Mouse (Mus musculus) adrenal gland, postnatal 10 days (tissue): Measurements from ENCODE around the gene Ttc4. TPM values are rescaled to one million over a fixed set of nuclear protein-coding genes. Genes with fewer than 3 reads are reported as not detected.

Source experiments
- DNase-seq: peaks from one replicate; pipeline ENCODE4 v3.0.0; 2021; ENCODE audit warnings: mixed read lengths
- total RNA-seq, 2 experiments: library from RNA; stranded (reverse); gene quantifications; 2 replicates each; pipeline ENCODE4 v1.2.3; 2021

Ttc4 gene
- total RNA-seq, 2 experiments from 2014 or later, result 23.1 to 27.2 TPM

DNA sequence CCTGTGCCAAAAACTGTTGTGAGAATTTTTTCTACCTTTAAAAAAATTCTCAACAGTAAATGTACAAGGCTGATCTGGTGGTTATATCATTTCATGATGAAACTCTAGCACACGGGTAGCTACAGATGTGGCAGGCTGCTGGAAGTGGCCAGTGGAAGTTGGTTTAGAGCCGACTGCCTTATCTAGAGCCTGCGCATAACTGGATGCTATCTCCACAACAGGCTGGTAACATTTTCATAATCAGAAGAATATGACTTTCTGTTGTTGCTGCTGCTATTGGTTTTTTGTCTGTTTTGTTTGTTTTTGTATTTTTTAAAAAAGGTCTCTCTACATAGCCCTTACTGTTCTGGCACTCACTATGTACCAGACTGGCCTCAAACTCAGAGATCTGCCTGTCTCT lies 26.2 kb downstream of the Ttc4 start:
- DNase-seq, result no peak

DNA sequence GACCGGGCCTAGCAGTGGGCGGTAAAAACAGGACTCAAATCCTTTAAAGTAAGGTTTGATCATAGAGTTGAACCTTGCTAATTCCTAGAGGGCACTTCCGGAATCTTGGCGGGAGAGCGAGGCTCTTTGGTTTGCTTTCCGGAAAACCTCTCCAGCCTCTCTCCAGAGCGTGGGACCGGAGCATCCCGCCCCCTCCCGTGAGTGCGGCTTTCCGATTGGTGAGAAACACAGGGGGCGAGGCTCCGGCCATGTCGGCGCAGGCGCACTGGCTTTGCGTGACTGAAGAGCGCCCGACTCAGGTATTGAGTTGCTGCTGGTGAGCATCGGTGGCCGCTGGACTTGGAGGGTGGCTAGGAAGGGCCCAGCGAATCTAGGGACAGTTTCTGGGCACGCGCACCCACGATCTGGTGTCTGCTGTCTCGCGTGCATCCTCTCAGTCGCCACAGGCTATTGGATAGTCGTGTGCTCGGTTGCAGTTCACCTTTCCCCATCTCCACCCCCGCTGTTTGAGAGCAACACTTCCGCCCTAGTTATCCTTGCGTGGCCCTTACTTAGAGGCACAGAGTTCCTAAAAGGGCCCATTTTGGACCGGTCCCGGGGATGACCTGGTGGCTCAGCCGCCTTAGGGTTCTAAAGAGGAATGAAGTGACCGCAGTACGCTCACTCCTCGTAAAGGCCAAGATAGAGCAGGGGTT lies 27.8 kb downstream of the Ttc4 start, which contains the start of gene Pars2:
Gene Pars2, plus strand, starts transcription at position 237 of the 695 bp plus-strand sequence.
- DNase-seq, result peak; percentile 97

DNA sequence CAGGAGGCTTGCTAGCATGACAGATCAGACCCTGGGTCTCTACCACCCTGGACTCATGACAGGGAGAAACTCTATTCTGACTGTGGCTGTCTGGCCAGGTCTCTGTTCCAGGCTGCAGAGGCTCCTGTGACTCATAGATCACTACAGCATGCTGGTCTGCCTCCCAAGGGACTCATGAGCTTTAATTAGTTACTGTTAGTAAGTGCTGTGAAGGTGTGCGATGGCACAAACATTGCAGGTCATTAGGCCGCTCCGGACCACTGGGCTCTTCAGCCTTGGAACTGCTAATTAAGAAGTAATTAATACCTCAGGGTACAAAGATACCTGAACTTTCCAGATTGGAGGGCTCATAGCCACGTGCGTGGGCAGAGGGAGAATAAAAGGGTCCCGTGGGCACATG lies 31.6 kb downstream of the Ttc4 start:
- DNase-seq, result no peak

DNA sequence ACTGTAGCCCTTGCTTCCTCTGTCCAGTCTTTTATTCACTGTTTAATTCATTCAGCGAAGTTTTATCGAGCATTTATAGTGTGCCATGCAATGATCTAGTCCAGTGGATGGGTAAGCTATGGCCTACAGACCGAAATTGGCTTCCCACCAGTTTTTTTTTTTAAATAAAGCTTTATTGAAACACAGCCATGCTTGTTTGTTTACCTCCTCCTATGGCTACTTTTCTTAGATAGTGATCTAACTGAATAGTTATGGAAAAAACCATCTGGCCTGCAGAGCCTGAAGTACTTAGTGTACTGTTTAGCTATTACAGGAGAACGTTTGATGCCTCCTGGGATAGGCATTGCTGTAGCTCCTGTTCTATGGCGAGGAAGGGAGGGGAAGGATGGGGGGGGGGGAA lies 32.9 kb downstream of the Ttc4 start:
- DNase-seq, result no peak

DNA sequence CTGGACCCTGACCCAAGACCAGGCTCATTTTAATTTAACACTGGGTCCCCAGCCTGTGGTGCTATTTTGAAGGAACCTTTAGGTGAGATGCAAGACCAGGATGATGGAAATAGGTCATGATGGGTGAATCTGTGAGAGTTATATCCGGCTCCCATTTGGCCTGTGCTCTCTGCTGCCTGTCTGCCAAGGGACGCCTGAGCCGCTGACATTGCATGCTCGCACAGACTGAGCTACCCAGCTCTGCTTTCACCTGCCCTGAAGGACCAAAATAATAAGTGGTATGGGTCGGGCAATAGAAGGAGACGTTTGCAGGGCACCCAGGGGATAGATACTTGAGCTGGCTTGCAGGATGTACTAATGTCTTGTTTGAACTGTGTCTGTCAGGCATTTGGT lies 34.5 kb downstream of the Ttc4 start:
- DNase-seq, result no peak

DNA sequence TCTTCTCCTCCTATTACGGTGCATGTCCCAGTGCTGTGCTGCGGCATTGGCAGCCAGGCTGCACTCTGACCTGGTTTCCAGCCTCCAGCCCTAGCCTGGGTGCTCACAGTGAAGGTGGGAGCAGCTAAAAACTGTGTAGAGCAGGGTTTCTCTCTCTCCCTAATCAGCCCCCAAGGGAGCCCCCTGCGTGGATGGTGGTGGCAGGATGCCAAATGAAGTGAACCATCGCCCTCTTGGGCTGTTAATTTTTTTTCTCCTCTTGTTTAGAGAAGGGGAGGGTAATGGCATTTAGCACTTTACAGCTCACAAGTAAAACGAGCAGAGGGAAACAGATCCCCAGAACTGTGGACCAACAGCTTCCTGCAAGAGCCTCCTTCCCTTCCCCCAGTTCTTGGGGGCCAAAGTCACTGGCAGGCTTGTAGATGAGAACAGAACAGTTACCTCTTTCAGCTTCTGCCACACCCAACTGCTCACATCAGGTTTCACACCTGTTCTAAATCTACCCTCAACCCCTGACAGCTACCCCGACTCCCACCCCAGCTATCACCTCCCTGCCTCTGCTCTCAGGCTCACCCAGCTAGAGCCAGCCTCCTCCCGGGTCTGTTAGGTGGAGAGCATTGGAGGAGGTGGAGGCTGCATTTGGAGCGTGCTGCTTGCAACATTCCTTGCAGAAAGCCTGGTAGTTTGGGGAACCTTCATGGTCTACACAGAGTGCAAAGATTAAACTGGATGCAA lies 35.1 kb downstream of the Ttc4 start:
- peak; percentile 13 for DNase-seq

DNA sequence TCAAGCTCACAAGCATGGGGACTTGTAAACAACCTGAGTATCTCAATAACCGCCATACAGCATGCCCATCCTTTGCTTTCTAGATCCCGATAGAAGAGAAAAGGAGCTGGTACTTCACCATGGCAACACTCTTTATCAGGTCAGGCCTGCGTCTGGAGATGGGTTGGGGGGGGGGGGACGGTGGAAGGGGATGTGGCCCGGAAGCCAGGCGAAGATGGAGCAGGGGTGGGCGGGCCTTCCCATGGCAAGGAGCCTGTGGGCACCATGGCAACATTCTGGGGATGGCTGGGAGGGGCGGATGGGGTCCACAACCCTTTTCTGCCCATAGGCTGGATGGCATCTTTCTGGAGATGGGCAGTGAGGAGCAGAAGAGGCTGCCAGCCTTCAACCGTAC lies 44.7 kb downstream of the Ttc4 start:
- no peak for DNase-seq

DNA sequence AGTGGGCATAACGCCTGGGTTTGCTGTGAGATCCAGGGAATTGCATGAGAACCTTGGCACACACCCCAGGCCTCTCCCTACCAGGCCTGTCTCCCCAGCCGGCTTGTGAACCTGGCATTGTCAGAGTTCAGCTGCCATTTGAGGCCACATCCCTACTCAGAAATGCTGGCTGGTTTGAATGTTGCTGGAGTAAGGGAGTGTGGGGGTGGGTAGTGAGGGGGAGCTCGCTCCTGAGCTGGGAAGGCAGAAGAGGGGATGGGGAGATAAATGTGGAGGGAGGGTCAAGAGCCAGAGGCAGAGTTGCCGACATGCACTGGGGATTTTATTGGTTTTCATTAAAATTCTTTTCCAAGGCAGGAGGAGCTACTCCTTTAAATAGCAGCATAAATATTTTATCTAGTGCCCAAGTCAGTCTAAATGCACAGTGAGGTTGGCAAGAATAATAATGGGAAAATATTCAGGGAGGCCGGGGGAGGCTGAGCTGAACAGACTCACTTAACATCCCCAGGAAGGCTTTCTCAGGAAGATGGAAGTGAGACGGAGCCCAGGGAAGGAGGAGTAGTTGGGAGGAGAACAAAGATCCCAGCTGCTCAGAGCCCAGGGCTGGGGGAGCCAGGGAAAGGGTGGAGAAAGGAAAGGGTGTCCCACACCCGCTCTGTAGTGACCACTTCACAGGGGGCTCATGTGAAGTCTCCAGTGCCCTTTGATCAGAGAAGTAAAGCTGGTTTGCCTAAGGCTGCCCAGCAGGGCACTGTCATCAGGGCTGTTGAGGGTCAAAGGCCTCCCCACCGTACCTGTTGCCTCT lies 45.3 kb downstream of the Ttc4 start:
- DNase-seq, result peak; percentile 18

DNA sequence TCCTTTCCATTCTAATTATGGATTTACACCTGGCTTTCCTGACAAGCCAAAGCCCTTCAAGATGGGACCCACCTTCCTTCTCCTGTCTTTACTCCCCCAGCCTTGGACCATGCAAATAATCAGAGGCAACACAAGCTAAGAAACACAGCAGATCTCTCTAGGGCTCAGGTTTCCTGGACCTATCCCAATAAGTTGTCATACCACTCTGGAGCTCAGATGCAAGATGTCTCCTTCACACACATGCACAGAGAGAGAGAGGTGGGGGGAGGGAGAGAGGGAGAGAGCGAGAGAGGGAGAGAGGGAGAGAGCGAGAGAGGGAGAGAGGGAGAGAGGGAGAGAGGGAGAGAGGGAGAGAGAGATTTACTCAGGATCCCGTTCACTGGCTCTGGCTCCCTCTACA lies 46.4 kb downstream of the Ttc4 start:
- no peak for DNase-seq

DNA sequence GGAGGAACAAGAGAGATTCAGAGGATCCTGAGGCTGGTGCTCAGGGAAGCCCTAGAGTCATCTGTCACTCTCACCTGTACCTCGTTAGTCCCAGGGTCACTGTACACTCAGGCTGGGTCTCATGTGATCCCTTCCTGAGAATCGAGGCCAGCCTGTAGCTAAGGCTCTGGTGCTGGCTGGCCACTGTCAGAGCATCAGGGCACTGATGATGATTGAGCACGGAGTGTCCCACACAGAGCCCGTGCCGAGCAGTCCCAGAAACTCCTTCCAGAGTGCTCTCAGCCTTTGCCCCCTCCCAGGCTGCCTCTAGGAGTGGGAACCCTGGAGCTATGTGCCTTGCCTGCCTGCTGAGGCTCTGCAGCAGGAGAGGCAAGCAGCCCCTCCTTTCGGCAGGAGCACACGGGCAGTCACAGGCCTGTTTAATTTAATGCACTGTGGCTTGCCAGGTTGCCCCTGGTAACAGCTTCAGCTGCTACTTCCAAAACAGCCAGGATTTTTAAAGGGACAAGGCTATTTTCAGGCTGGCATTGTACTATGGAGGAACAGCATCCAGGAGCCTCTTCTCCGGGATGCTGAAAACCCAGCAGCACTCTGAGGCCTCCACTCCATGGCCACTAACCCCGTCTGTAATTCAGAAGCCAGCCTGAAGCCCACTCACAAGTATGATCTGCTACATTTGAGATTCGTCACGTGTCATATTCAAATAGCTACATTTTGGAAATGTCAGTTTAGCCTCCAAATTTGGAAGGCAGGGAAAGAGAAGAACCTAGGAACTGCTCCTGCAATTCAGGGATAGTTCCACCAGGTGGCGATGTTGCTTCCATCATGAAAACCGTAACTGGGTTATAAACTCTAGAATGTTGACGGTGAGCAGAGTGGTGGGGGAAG lies 48.2 kb downstream of the Ttc4 start:
- peak; percentile 63 for DNase-seq

DNA sequence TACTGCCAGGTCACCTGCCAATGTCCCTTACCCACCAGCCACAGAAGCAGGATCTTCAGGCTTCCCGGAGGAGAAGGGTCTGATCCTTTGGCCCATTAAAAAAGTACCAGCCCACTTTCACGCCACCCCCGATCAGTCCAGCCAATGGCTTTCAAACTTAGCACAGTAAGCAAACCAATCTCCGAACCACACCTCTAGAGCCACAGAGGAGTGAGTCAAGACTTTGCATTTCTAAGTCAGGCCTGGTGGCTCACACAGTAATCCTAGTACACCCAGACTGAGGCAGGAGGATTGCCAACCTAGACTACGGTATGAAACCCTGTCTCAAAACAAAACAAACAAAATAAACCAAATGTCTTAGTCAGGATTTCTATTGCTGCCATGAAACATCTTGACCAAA lies 49.4 kb downstream of the Ttc4 start:
- DNase-seq, result no peak

DNA sequence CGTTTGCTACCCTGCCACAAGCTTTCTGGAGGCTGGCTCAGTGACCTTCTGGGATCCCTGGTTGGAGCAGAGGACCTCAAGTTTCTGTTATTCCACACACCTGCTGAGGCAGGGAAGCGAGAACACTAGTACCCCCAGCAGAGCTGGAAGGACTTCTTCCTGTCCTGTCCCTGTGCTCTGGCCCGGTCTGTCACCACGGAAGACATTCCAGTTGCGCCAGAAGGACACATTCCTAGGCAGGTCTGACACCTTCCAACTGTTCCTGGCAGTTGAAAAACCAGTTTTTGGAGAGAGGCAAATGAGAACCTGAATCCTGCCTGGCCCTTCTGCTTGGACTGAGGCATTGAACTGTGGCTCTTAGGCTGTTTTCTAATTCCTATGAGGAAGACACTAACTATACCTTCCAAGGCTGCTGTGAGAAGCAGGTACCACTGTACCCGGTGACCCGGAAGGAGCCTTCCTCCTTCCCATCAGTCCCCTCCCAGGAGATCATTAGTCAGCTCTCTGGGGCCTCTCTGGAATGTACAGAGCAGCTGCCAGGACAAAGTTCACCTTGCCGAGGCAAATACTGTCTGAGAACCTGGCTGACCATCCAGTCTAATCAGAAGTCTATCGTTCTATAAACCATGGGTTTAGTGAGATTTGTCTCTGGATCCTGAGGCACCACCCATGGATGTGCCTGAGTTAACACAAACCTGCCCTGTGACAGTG lies 49.9 kb downstream of the Ttc4 start:
- no peak for DNase-seq

DNA sequence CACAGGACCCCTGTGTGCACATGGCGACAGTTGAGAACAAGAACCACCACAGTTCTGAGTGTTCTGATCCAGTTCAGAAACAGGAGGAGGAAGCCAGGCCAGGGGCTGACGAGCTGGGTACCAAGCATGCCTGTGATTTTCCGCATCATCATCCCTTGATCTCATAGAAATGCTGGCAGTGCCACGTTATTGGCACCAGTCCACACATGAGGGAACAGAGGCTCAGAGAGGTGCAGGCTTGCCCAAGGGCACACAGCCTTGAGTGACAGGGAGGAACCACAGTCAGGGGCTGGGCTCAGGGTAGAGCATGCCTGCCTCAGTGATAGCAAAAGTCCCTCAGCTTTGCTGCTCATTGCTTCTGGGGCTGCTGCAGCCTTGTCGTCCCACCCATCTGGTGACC lies 50.9 kb downstream of the Ttc4 start:
- DNase-seq, result peak; percentile 37

DNA sequence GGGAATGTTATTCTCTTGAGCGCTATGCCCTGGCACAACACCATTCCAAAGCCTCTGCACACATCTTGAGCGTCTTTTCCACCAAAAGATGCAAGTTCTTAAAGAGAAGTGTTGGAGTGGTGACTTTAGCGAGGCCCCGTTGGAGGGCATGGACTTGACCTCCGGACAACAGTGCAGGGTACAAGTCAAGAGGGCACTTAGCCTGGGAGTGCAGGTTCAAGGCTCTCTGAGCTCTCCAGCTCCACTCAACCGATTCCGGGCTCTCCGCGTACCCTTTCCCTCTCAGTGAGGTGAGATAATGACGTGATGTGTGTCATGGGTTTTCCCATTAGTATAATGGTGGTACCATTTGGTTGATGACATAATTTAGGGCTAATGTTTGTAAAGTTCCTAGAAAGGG lies 54.5 kb downstream of the Ttc4 start:
- DNase-seq, result no peak

DNA sequence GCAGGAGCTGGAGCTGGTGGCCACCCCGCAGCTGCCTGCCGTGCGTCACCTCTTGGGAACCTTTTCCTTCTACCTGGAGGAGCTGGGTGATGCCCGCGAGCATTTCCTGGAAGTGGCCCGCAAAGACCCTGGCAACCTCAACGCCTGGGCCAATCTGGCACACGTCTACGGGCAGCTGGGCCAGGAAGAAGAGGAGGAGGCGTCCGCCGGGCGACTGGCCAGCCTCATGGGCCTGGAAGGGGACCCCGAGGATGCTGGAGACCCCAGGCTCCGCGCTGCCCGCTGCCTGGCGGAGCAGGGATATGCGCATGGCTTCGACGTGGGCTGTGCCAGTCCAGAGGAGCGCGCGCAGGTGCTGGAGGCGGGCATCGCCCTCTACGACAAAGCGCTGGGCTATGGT lies 56.0 kb downstream of the Ttc4 start:
- no peak for DNase-seq

DNA sequence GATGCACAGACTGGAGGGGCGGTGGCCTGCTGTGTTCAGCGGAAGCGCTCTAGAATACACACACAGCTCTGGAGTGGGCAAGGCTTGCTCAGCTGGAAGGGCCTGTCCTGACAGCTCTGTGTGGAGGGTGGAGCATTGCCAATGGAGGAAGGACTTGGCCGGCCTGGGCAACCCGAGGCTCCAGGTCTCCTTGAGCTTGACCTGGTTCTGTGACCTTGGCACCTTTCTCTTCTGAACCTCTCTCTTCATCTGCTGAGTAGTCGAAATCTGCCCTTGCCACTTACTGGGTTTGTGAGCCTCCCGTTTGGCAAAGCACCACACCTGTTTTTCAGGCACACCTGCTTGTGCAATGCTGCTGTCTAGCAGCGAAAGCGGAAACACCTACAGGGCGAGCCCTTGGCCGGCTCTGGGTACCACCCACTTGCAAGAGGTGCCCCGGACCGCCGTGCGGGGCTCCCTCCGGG lies 56.7 kb downstream of the Ttc4 start, which contains the start of gene Ttc22:
Gene Ttc22, plus strand, starts transcription at position 403 of the 464 bp plus-strand sequence.
- DNase-seq, result peak; percentile 52

DNA sequence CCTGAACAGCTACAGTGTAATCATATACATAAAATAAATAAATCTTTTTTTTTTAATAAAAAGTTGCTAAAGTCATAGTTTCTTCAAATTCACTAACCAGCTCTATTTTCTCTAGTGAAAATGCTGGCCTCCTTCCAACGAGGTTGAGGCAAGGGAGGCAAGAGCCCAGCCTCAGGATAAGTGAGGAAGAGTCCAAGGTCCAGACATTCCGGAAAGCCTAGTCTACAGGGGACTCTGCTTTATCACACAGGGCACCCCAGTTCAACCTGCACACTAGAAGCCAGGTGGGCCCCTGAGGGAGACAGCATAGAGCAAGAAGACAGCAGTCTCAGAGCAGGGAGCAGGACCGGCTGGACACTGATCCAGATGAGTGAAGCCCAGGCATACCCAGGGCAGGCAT lies 57.3 kb downstream of the Ttc4 start:
- no peak for DNase-seq

DNA sequence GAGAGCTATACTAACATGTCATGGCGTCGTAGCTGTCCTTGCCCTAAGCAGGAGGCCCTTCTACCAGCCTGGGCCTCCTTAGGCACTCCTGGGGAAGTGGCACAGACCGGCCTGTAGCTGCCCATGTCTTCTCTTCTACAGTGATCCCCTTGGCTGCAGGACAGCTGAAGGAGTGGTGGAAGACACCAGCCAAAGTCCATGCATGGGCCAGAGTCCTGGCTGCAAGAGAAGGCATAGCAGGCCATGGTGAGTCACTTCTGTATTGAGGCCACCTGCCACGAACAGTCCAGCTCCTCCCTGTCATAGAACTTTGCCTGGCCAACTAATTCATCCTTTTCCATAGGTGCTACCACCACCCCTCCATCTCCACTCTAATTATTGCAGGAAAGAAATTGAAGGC lies 59.8 kb downstream of the Ttc4 start:
- DNase-seq, result no peak

DNA sequence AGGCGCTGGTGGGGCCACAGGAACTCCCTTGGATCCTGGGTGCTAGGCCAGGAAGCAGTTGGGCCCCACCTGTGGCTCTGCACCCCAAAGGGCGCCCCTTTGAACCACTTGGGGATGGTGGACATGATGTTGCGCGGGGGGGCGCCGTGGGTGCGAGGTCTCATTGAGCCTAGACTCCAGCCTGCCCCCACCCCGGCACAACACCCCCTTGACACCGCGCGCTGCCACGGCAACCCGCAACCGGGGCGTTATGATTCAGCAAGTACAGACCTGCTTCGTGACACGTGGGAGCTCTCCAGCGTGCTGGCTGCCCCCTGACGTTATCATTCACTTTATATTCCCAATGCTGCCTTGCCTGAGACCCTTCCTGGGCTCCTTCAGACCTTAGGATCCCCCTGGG lies 61.7 kb downstream of the Ttc4 start, which contains the start of gene Lexm:
Gene Lexm, minus strand, starts transcription at position 186 of the 400 bp plus-strand sequence.
- peak; percentile 22 for DNase-seq

DNA sequence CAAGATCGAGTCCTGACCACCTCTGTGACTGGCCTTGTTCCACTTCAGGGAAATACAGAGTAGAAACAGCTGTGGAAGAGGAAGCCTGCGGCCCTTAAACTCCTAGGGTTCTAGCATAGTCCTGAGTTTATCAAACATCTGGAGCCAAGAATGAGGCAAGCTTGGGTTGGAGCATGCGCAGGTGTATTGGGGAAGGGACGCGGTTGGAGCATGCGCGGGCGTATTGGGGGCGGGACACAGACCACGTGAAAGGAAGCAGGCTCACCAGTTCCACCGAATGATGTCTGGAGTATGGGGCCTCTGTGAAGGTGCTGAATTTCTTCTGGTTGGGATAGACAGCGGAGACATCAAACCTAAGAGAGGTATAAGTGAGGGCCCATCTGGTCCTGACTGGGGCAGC lies 63.1 kb downstream of the Ttc4 start:
- DNase-seq, result no peak

DNA sequence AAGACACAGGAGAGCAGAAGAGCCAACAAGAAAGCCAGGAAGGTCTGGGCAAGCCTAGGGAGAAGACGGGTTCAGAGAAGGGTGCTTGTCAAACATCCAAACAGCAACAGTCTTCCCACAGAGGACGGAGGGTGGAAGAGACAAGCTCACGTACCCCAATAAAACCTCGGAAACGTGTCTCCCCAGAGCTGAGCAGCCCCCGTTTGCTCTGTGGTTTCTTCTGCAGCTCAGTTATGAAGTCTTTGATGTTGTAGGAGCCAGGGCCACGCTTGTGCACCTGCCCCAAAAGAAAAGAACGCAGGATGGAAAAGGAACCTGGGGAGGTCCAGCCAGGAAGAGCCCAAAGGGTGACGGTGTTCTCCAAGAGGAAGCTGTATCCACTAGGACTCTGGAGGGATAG lies 63.9 kb downstream of the Ttc4 start:
- no peak for DNase-seq
